Mouse (Mus musculus): Measurements from ENCODE around the gene Tmem223. TPM values are rescaled to one million over a fixed set of nuclear protein-coding genes. Genes with fewer than 3 reads are reported as not detected.

Gene Tmem223
- polyA plus RNA-seq, 1 experiment = 59.4 TPM

- peaks cover 30% of the 10 kb centered on the region for H3K36me3 ChIP-seq (ENCODE audit: control insufficient read depth, insufficient read depth)
- peak within 1 kb of the TSS; percentile 91 for H3K4me2 ChIP-seq (ENCODE audit: low read depth)
- peaks cover 73% of the 10 kb centered on the region for H3K79me2 ChIP-seq (ENCODE audit: control insufficient read depth, insufficient read depth)
- H3K4me3 ChIP-seq = peak within 1 kb of the TSS; percentile 96
- TF ChIP-seq REST (IDR thresholded peaks at IDR 0.05; ENCODE audit: insufficient read depth, insufficient read length) (no peak), TCF3 (IDR thresholded peaks at IDR 0.05; ENCODE audit: insufficient read length, low read depth) (no peak), TCF12 (IDR thresholded peaks at IDR 0.05; ENCODE audit: insufficient read depth, poor library complexity, severe bottlenecking) (no peak), SRF (IDR thresholded peaks at IDR 0.05; ENCODE audit: control insufficient read depth, insufficient read length, low read depth) (no peak), MAX (IDR thresholded peaks at IDR 0.05; ENCODE audit: low read depth) (no peak), MYOG (IDR thresholded peaks at IDR 0.05; ENCODE audit: control insufficient read depth in 1 of 3, insufficient read depth in 1 of 3, insufficient read length in 2 of 3, low read depth in 2 of 3) (no peak), E2F4 (IDR thresholded peaks at IDR 0.05; ENCODE audit: insufficient read depth) (no peak), MYOD1 (IDR thresholded peaks at IDR 0.05; ENCODE audit: control insufficient read depth in 1 of 3, insufficient read length in 2 of 3, low read depth in 2 of 3) (no peak), POLR2A (IDR thresholded peaks at IDR 0.05; ENCODE audit: insufficient read length, low read depth) (peak; percentile 69), USF1 (IDR thresholded peaks at IDR 0.05; ENCODE audit: low read depth) (no peak), POLR2AphosphoS2 (IDR thresholded peaks at IDR 0.05; ENCODE audit: insufficient read length, low read depth) (peak; percentile 78), CEBPB (IDR thresholded peaks at IDR 0.05; ENCODE audit: insufficient read depth, poor library complexity, severe bottlenecking) (peak; percentile 84; the same call in 1 of the 2 replicates)
- peak within 1 kb of the TSS; percentile 84 for H3ac ChIP-seq (ENCODE audit: control insufficient read depth, insufficient read length)
- no peaks in the 10 kb centered on the region for H3K27me3 ChIP-seq (ENCODE audit: control insufficient read depth, insufficient read depth, insufficient read length)
Measured at GRCm38 (mm10) chr19:8818801-8819595, 48.2 kb downstream of the Tmem223 start, which contains the start of gene Ttc9c. Ttc9c (minus strand) TSS chr19:8819333.

GRCm38 (mm10) chr19:8819596-8820423 is 49.0 kb downstream of the Tmem223 start, which contains the start of gene Hnrnpul2:
Hnrnpul2 (plus strand) TSS chr19:8820010.
- Histone ChIP-seq H3ac (ENCODE audit: control insufficient read depth, insufficient read length) (peak within 1 kb of the TSS; percentile 84), H3K79me2 (ENCODE audit: control insufficient read depth, insufficient read depth) (peaks cover 81% of the 10 kb centered on the region), H3K36me3 (ENCODE audit: control insufficient read depth, insufficient read depth) (peaks cover 30% of the 10 kb centered on the region), H3K27me3 (ENCODE audit: control insufficient read depth, insufficient read depth, insufficient read length) (no peaks in the 10 kb centered on the region), H3K4me2 (ENCODE audit: low read depth) (peak within 1 kb of the TSS; percentile 91), H3K4me3 (peak within 1 kb of the TSS; percentile 96)
- peak in 2 of 3 experiments; percentile 1 to 23 for TF ChIP-seq MYOG (IDR thresholded peaks at IDR 0.05; ENCODE audit: control insufficient read depth in 1 of 3, insufficient read depth in 1 of 3, insufficient read length in 2 of 3, low read depth in 2 of 3)
- TF ChIP-seq POLR2AphosphoS2 (IDR thresholded peaks at IDR 0.05; ENCODE audit: insufficient read length, low read depth) = peak; percentile 87
- TF ChIP-seq POLR2A (IDR thresholded peaks at IDR 0.05; ENCODE audit: insufficient read length, low read depth) = peak; percentile 92
- no peak for TF ChIP-seq TCF12 (IDR thresholded peaks at IDR 0.05; ENCODE audit: insufficient read depth, poor library complexity, severe bottlenecking)

GRCm38 (mm10) chr19:8820424-8820956 is 49.7 kb downstream of the Tmem223 start:
- Histone ChIP-seq H3ac (ENCODE audit: control insufficient read depth, insufficient read length) (peak overlapping the region; percentile 84), H3K4me2 (ENCODE audit: low read depth) (peak overlapping the region; percentile 75), H3K36me3 (ENCODE audit: control insufficient read depth, insufficient read depth) (peaks cover 30% of the 10 kb centered on the region), H3K27me3 (ENCODE audit: control insufficient read depth, insufficient read depth, insufficient read length) (no peaks in the 10 kb centered on the region), H3K79me2 (ENCODE audit: control insufficient read depth, insufficient read depth) (peaks cover 77% of the 10 kb centered on the region), H3K4me3 (peak overlapping the region; percentile 96)
- TF ChIP-seq MYOD1 (IDR thresholded peaks at IDR 0.05; ENCODE audit: control insufficient read depth in 1 of 3, insufficient read length in 2 of 3, low read depth in 2 of 3) (peak in 1 of 3 experiments; percentile 11), POLR2AphosphoS2 (IDR thresholded peaks at IDR 0.05; ENCODE audit: insufficient read length, low read depth) (peak; percentile 13), CEBPB (IDR thresholded peaks at IDR 0.05; ENCODE audit: insufficient read depth, poor library complexity, severe bottlenecking) (no peak), MYOG (IDR thresholded peaks at IDR 0.05; ENCODE audit: control insufficient read depth in 1 of 3, insufficient read depth in 1 of 3, insufficient read length in 2 of 3, low read depth in 2 of 3) (peak in 1 of 3 experiments; percentile 0)

GRCm38 (mm10) chr19:8821146-8821545 is 50.4 kb downstream of the Tmem223 start:
- peaks cover 31% of the 10 kb centered on the region for H3K36me3 ChIP-seq (ENCODE audit: control insufficient read depth, insufficient read depth)
- no peak for TF ChIP-seq REST (IDR thresholded peaks at IDR 0.05; ENCODE audit: insufficient read depth, insufficient read length)
- no peak for TF ChIP-seq POLR2AphosphoS2 (IDR thresholded peaks at IDR 0.05; ENCODE audit: insufficient read length, low read depth)
- TF ChIP-seq MYOG (IDR thresholded peaks at IDR 0.05; ENCODE audit: control insufficient read depth in 1 of 3, insufficient read depth in 1 of 3, insufficient read length in 2 of 3, low read depth in 2 of 3) = no peak
- no peak for TF ChIP-seq SRF (IDR thresholded peaks at IDR 0.05; ENCODE audit: control insufficient read depth, insufficient read length, low read depth)
- no peak for TF ChIP-seq E2F4 (IDR thresholded peaks at IDR 0.05; ENCODE audit: insufficient read depth)
- TF ChIP-seq TCF12 (IDR thresholded peaks at IDR 0.05; ENCODE audit: insufficient read depth, poor library complexity, severe bottlenecking) = no peak
- TF ChIP-seq POLR2A (IDR thresholded peaks at IDR 0.05; ENCODE audit: insufficient read length, low read depth) = no peak
- no peak for TF ChIP-seq CEBPB (IDR thresholded peaks at IDR 0.05; ENCODE audit: insufficient read depth, poor library complexity, severe bottlenecking)
- TF ChIP-seq MAX (IDR thresholded peaks at IDR 0.05; ENCODE audit: low read depth) = no peak
- no peak for TF ChIP-seq MYOD1 (IDR thresholded peaks at IDR 0.05; ENCODE audit: control insufficient read depth in 1 of 3, insufficient read length in 2 of 3, low read depth in 2 of 3)
- no peak for TF ChIP-seq USF1 (IDR thresholded peaks at IDR 0.05; ENCODE audit: low read depth)
- no peak for TF ChIP-seq TCF3 (IDR thresholded peaks at IDR 0.05; ENCODE audit: insufficient read length, low read depth)

More at GRCm38 (mm10) chr19:8821146-8821545, 50.4 kb downstream of the Tmem223 start:
- H3K4me2 ChIP-seq (ENCODE audit: low read depth) = peak overlapping the region; percentile 75
- H3K27me3 ChIP-seq (ENCODE audit: control insufficient read depth, insufficient read depth, insufficient read length) = no peaks in the 10 kb centered on the region
- peak overlapping the region; percentile 96 for H3K4me3 ChIP-seq
- H3K79me2 ChIP-seq (ENCODE audit: control insufficient read depth, insufficient read depth) = peaks cover 73% of the 10 kb centered on the region
- H3ac ChIP-seq (ENCODE audit: control insufficient read depth, insufficient read length) = peak overlapping the region; percentile 84

Other genes with a start within 250 kb of the Tmem223 start
- not detected for gene Slc22a8, start 179.7 kb upstream of the Tmem223 start, polyA plus RNA-seq (2012; fragmentation: generic; extraction: Trizol)
- not detected for gene Slc22a6, start 153.0 kb upstream of the Tmem223 start, polyA plus RNA-seq (2012; fragmentation: generic; extraction: Trizol)
- not detected for gene Chrm1, start 107.2 kb upstream of the Tmem223 start, polyA plus RNA-seq (2012; fragmentation: generic; extraction: Trizol)
- 806 TPM for gene Slc3a2, start 47.6 kb upstream of the Tmem223 start, polyA plus RNA-seq (2012; fragmentation: generic; extraction: Trizol)
- gene Wdr74, start 35.2 kb upstream of the Tmem223 start, polyA plus RNA-seq (2012; fragmentation: generic; extraction: Trizol) = 109 TPM
- 0.94 TPM for gene 1700092M07Rik, start 30.3 kb upstream of the Tmem223 start, polyA plus RNA-seq (2012; fragmentation: generic; extraction: Trizol)
- 49.5 TPM for gene Stx5a, start 29.6 kb upstream of the Tmem223 start, polyA plus RNA-seq (2012; fragmentation: generic; extraction: Trizol)
- 64.3 TPM for gene Nxf1, start 13.9 kb upstream of the Tmem223 start, polyA plus RNA-seq (2012; fragmentation: generic; extraction: Trizol)
- gene Tmem179b, start 3.5 kb downstream of the Tmem223 start, polyA plus RNA-seq (2012; fragmentation: generic; extraction: Trizol) = 31.6 TPM
- gene Taf6l, start 15.4 kb downstream of the Tmem223 start, polyA plus RNA-seq (2012; fragmentation: generic; extraction: Trizol) = 19.6 TPM
- gene Polr2g, start 27.6 kb downstream of the Tmem223 start, polyA plus RNA-seq (2012; fragmentation: generic; extraction: Trizol) = 152 TPM
- 2.4 TPM for gene Zbtb3, start 31.6 kb downstream of the Tmem223 start, polyA plus RNA-seq (2012; fragmentation: generic; extraction: Trizol)
- 18.7 TPM for gene Ttc9c, start 48.3 kb downstream of the Tmem223 start, polyA plus RNA-seq (2012; fragmentation: generic; extraction: Trizol)
- gene Hnrnpul2, start 49.0 kb downstream of the Tmem223 start, polyA plus RNA-seq (2012; fragmentation: generic; extraction: Trizol) = 42.1 TPM
- gene AC129217.1, start 58.8 kb downstream of the Tmem223 start, polyA plus RNA-seq (2012; fragmentation: generic; extraction: Trizol) = 1.00 TPM
- 5.7 TPM for gene Bscl2, start 66.5 kb downstream of the Tmem223 start, polyA plus RNA-seq (2012; fragmentation: generic; extraction: Trizol)
- gene Gng3, start 68.2 kb downstream of the Tmem223 start, polyA plus RNA-seq (2012; fragmentation: generic; extraction: Trizol) = 0.25 TPM
- 0.25 TPM for gene Lrrn4cl, start 79.8 kb downstream of the Tmem223 start, polyA plus RNA-seq (2012; fragmentation: generic; extraction: Trizol)
- 236 TPM for gene Ubxn1, start 100.5 kb downstream of the Tmem223 start, polyA plus RNA-seq (2012; fragmentation: generic; extraction: Trizol)
- gene Uqcc3, start 109.9 kb downstream of the Tmem223 start, polyA plus RNA-seq (2012; fragmentation: generic; extraction: Trizol) = 37.0 TPM
- 3.3 TPM for gene Lbhd1, start 112.7 kb downstream of the Tmem223 start, polyA plus RNA-seq (2012; fragmentation: generic; extraction: Trizol)
- not detected for gene Gm49403, start 112.9 kb downstream of the Tmem223 start, polyA plus RNA-seq (2012; fragmentation: generic; extraction: Trizol)
- 73.1 TPM for gene 1810009A15Rik, start 117.9 kb downstream of the Tmem223 start, polyA plus RNA-seq (2012; fragmentation: generic; extraction: Trizol)
- 0.44 TPM for gene Gm49416, start 117.9 kb downstream of the Tmem223 start, polyA plus RNA-seq (2012; fragmentation: generic; extraction: Trizol)
- gene Ints5, start 122.0 kb downstream of the Tmem223 start, polyA plus RNA-seq (2012; fragmentation: generic; extraction: Trizol) = 23.2 TPM
- gene Ganab, start 127.1 kb downstream of the Tmem223 start, polyA plus RNA-seq (2012; fragmentation: generic; extraction: Trizol) = 109 TPM
- gene B3gat3, start 149.4 kb downstream of the Tmem223 start, polyA plus RNA-seq (2012; fragmentation: generic; extraction: Trizol) = 66.3 TPM
- 6.0 TPM for gene Rom1, start 158.4 kb downstream of the Tmem223 start, polyA plus RNA-seq (2012; fragmentation: generic; extraction: Trizol)
- gene Eml3, start 158.6 kb downstream of the Tmem223 start, polyA plus RNA-seq (2012; fragmentation: generic; extraction: Trizol) = 14.7 TPM
- gene Mta2, start 170.9 kb downstream of the Tmem223 start, polyA plus RNA-seq (2012; fragmentation: generic; extraction: Trizol) = 81.5 TPM
- gene Tut1, start 182.9 kb downstream of the Tmem223 start, polyA plus RNA-seq (2012; fragmentation: generic; extraction: Trizol) = 24.9 TPM
- 896 TPM for gene Eef1g, start 196.0 kb downstream of the Tmem223 start, polyA plus RNA-seq (2012; fragmentation: generic; extraction: Trizol)
- gene Ahnak, start 218.3 kb downstream of the Tmem223 start, polyA plus RNA-seq (2012; fragmentation: generic; extraction: Trizol) = 93.3 TPM